Mouse (Mus musculus) heart, postnatal 0 days (tissue): ENCODE data around the gene Ihh.

Experiments used
- CTCF ChIP-seq: IDR thresholded peaks from 2 replicates; pipeline ENCODE4 v1.5.1; 2016; ENCODE audit warnings: antibody characterized with exemption, control low read depth, low read depth
- EP300 ChIP-seq: IDR thresholded peaks from 2 replicates; pipeline ENCODE4 v1.6.1; 2016; ENCODE audit warnings: antibody characterized with exemption, low read depth

GRCm38 (mm10) chr1:74901686-74902085, 49.8 kb downstream of the Ihh start:
- peak; percentile 39 for TF ChIP-seq CTCF
- no peak for TF ChIP-seq EP300
